8 mouse cellular contexts compared by ENCODE assay signal in the genomic region with DNA sequence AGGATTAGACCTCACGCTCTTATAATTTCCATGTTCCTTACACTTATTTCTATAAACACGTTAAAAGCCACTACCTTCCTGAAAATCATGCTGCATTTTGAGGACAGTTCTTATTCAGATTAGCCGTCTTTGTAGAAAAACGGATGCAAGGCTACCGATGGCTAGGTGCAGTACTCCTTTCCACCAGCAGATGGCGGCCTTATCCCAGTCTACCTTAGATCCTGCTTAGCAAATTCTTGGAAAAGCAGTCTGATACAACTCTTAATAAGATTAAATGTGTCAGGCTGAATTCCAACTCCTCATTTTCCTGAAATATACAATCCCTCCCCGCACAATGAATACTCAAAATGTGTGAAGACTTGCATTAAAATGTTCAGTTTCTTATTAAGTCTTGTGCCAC.
DNase-seq lines count a peak whose midpoint lies in the region; ATAC-seq and TF ChIP-seq lines count a peak whose summit lies in the region.

No protein-coding gene starts in this region.

- H3K9me3 ChIP-seq in intestine, postnatal 0 days (ENCODE audit: control insufficient read depth) = no peaks in the 10 kb centered on the region
- no peaks in the 10 kb centered on the region for H3K9me3 ChIP-seq in intestine, embryonic 15.5 days
- H3K9me3 ChIP-seq in forebrain, embryonic 14.5 days (replicated peaks; ENCODE audit: control insufficient read depth, low read length) = no peaks in the 10 kb centered on the region
- H3K9me3 ChIP-seq in limb, embryonic 10.5 days (replicated peaks) = no peaks in the 10 kb centered on the region

- no peaks in the 10 kb centered on the region for H3K27me3 ChIP-seq in intestine, postnatal 0 days (replicated peaks; ENCODE audit: control insufficient read depth, insufficient read depth, low read length)
- no peaks in the 10 kb centered on the region for H3K27me3 ChIP-seq in intestine, embryonic 15.5 days (replicated peaks)
- no peaks in the 10 kb centered on the region for H3K27me3 ChIP-seq in forebrain, embryonic 14.5 days (replicated peaks; ENCODE audit: control insufficient read depth, insufficient read depth, low read length)
- H3K27me3 ChIP-seq in kidney, adult 2 months (replicated peaks; ENCODE audit: control insufficient read depth, insufficient read depth, low read length) = no peaks in the 10 kb centered on the region
- no peaks in the 10 kb centered on the region for H3K27me3 ChIP-seq in limb, embryonic 10.5 days (ENCODE audit: low read depth, poor library complexity, severe bottlenecking)

- WGBS in intestine, postnatal 0 days = 4% methylated on average over 7 of the region's 7 CpGs
- WGBS in intestine, embryonic 15.5 days = 4% methylated on average over 7 of the region's 7 CpGs
- 5% methylated on average over 7 of the region's 7 CpGs for whole genome bisulfite sequencing in forebrain, embryonic 14.5 days
- 4% methylated on average over 7 of the region's 7 CpGs for WGBS in kidney, adult 2 months
- 9% methylated on average over 7 of the region's 7 CpGs for WGBS in limb, embryonic 10.5 days

- H3K4me3 ChIP-seq in intestine, postnatal 0 days (ENCODE audit: low read depth, low read length) = no peak overlapping the region
- H3K4me3 ChIP-seq in intestine, embryonic 15.5 days (replicated peaks) = no peak overlapping the region
- no peak overlapping the region for H3K4me3 ChIP-seq in forebrain, embryonic 14.5 days (ENCODE audit: low read depth, low read length)
- no peak overlapping the region for H3K4me3 ChIP-seq in kidney, adult 2 months (ENCODE audit: insufficient read depth, low read depth, low read length)
- no peak overlapping the region for H3K4me3 ChIP-seq in limb, embryonic 10.5 days

- TF ChIP-seq POLR2A in kidney, adult 2 months (IDR thresholded peaks at IDR 0.05; ENCODE audit: low read depth, low read length) = no peak

- peak; percentile 96 for TF ChIP-seq CTCF in intestine, postnatal 0 days (IDR thresholded peaks at IDR 0.05; ENCODE audit: low read depth)
- TF ChIP-seq CTCF in kidney, adult 2 months (conservative IDR thresholded peaks at IDR 0.05; ENCODE audit: insufficient read depth, insufficient read length, low read depth, low read length) = peak; percentile 93

- H3K9ac ChIP-seq in intestine, postnatal 0 days (ENCODE audit: low read depth, low read length) = no peak overlapping the region
- H3K9ac ChIP-seq in intestine, embryonic 15.5 days = no peak overlapping the region
- no peak overlapping the region for H3K9ac ChIP-seq in forebrain, embryonic 14.5 days (ENCODE audit: low read length)

- no peaks in the 10 kb centered on the region for H3K36me3 ChIP-seq in intestine, postnatal 0 days (ENCODE audit: control insufficient read depth, insufficient read depth)
- peaks cover 2% of the 10 kb centered on the region; the same call in 1 of the 2 replicates for H3K36me3 ChIP-seq in intestine, embryonic 15.5 days
- H3K36me3 ChIP-seq in forebrain, embryonic 14.5 days (ENCODE audit: control insufficient read depth, insufficient read depth, low read length) = peaks cover 43% of the 10 kb centered on the region
- no peaks in the 10 kb centered on the region for H3K36me3 ChIP-seq in kidney, adult 2 months (ENCODE audit: control insufficient read depth, insufficient read depth, low read length)
- peaks cover 61% of the 10 kb centered on the region for H3K36me3 ChIP-seq in limb, embryonic 10.5 days

- no peak for ATAC-seq in intestine, postnatal 0 days
- no peak for ATAC-seq in intestine, embryonic 15.5 days
- peak; percentile 60 for ATAC-seq in forebrain, embryonic 14.5 days

- no peaks in the 10 kb centered on the region for H3K4me1 ChIP-seq in intestine, postnatal 0 days (replicated peaks; ENCODE audit: control insufficient read depth, insufficient read depth, low read length)
- 0 out of 2 replicates have a peak, but pooled peaks cover 2% of the 10 kb centered on the region for H3K4me1 ChIP-seq in intestine, embryonic 15.5 days (replicated peaks)
- H3K4me1 ChIP-seq in forebrain, embryonic 14.5 days (ENCODE audit: control insufficient read depth, insufficient read depth, low read length) = peaks cover 5% of the 10 kb centered on the region; the same call in 1 of the 2 replicates
- H3K4me1 ChIP-seq in kidney, adult 2 months (ENCODE audit: control insufficient read depth, insufficient read depth, low read length) = no peaks in the 10 kb centered on the region
- no peaks in the 10 kb centered on the region for H3K4me1 ChIP-seq in limb, embryonic 10.5 days

- DNase-seq in c-Kit-negative CD71-positive TER-119-positive erythroid progenitor cells, embryonic 14.5 days (ENCODE audit: low read depth, low spot score) = peak; percentile 34
- peak; percentile 91 for DNase-seq in forebrain, embryonic 14.5 days (ENCODE audit: low spot score)
- DNase-seq in kidney, adult 2 months = peak; percentile 85
- DNase-seq in limb, embryonic 10.5 days (ENCODE audit: low spot score) = peak; percentile 84
- DNase-seq in naive thymus-derived CD4-positive, alpha-beta T cell, adult 2 months (ENCODE audit: low read depth) = peak; percentile 80
- DNase-seq in testis, postnatal 10 days (ENCODE audit: low spot score) = peak; percentile 94

- H3K4me2 ChIP-seq in intestine, postnatal 0 days (replicated peaks; ENCODE audit: low read depth) = no peak overlapping the region
- no peak overlapping the region for H3K4me2 ChIP-seq in intestine, embryonic 15.5 days (replicated peaks)
- H3K4me2 ChIP-seq in forebrain, embryonic 14.5 days (ENCODE audit: low read length) = no peak overlapping the region

- no peak overlapping the region for H3K27ac ChIP-seq in intestine, postnatal 0 days (ENCODE audit: low read depth, low read length)
- H3K27ac ChIP-seq in intestine, embryonic 15.5 days = no peak overlapping the region
- no peak overlapping the region for H3K27ac ChIP-seq in forebrain, embryonic 14.5 days (ENCODE audit: low read depth, low read length)
- 0 out of 2 replicates have a peak overlapping the region, but pooled peaks have one; percentile 18 for H3K27ac ChIP-seq in kidney, adult 2 months (ENCODE audit: insufficient read depth, low read depth, low read length)
- H3K27ac ChIP-seq in limb, embryonic 10.5 days = no peak overlapping the region

Comparison
In these comparisons a context has a peak if more than half of its experiments do, and no peak if none do; other contexts are left out.
1. DNase-seq: peak in every context shown above with its lines; median percentile 94 in testis, postnatal 10 days; 91 in forebrain, embryonic 14.5 days; 85 in kidney, adult 2 months; 84 in limb, embryonic 10.5 days; 80 in naive thymus-derived CD4-positive, alpha-beta T cell, adult 2 months; 34 in c-Kit-negative CD71-positive TER-119-positive erythroid progenitor cells, embryonic 14.5 days.